Mouse (Mus musculus): ENCODE results near the gene Ncoa7.

Ncoa7 gene

GRCm38 (mm10) chr10:30802681-30803586 lies at the start of gene Ncoa7:
TSS of gene Ncoa7 (minus strand) at chr10:30803326.
- in situ Hi-C loops (cut with MboI; ENCODE audit: low pct_unique_long_range_greater_than_20kb in 1 of 2, low sequenced_read_pairs in 2 of 2, unreplicated experiment in 1 of 2), result loop anchor here (10.0 kb wide), 1 partner anchor 188 kb away; no protein-coding TSS in a partner anchor

DNA sequence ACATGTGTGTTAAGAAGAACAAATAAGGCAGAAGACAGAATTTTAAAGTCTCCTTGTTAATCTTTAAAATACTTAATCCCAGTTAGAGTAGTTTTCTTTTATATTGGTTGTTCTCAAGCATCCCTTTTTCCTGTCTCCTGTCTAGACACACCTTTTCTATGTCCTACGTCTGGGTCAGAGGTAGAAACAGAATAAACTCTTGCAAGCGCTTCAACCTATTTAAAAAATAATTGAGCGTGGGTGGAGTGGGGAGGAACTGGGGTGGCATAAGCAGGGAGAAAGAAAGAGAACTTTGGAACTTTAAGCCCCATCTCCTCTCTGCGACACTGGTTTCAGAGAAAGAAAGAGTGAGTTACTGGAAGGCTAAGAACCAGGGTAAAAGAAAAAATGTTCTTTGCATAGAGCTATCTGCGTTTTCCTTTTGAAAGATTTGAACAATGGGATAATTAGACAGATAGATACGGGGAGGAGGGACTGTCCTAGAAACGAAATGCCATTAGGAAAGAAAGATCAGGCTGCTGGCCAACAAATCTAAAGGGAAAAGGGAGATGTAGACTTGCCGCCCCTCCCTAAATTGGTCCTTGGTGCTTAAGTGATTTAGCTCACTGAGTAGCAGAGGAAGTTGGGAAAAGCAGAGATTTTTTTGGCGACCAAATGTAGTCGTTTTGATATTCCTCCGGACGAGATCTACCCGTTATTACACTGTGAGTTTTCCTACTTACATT lies 42.1 kb upstream of the Ncoa7 start:
- in situ Hi-C loops (cut with MboI; ENCODE audit: low pct_unique_long_range_greater_than_20kb in 1 of 2, low sequenced_read_pairs in 2 of 2, unreplicated experiment in 1 of 2), result loop anchor here (10.0 to 25.0 kb wide), 2 partner anchors 460 to 467 kb away; partner anchors contain the start of gene Hddc2 (in 1 of the 2)

GRCm38 (mm10) chr10:30844191-30845010 lies 41.3 kb upstream of the Ncoa7 start:
- in situ Hi-C loops (cut with MboI; ENCODE audit: low pct_unique_long_range_greater_than_20kb in 1 of 2, low sequenced_read_pairs in 2 of 2, unreplicated experiment in 1 of 2), result loop anchor here (10.0 to 25.0 kb wide), 2 partner anchors 460 to 468 kb away; partner anchors contain the start of gene Hddc2 (in 1 of the 2)

DNA sequence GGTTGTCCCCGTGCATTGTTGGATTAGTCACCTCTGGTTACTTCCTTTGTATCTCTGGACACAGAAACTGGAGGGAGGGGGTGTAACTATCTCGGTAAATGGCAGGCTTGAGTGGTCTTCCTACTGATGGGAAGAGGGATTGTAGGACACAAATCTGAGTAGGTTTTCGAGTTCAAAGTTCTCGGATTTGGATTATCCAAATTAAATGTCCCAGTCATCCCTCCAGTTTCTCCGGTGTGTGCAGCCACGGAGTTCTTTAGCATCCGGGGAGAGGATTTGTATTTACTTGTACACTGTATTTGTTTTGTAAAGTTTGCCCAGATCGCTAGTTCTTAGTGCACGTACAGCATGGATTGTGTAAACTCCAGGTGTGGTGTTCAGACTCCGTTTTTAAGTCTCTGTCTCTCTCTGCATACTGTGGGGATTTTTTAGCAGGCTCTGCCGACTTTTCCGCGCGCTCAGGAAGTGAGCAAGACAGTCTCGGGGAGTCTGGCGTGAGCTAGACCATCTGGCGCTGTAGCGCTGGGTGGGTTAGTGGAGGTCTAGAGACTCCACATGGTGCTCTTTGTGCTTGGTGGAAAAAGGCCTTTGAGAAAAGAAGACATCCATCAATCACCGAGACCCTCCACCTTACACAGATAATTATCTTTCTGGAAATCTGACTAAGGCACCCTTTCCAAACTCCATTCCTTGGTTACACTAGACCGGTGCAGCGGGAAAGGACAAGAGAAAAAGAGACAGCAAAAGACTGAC lies 40.5 kb upstream of the Ncoa7 start:
- in situ Hi-C loops (cut with MboI; ENCODE audit: low pct_unique_long_range_greater_than_20kb in 1 of 2, low sequenced_read_pairs in 2 of 2, unreplicated experiment in 1 of 2), result loop anchor here (10.0 to 25.0 kb wide), 2 partner anchors 461 to 469 kb away; partner anchors contain the start of gene Hddc2 (in 1 of the 2)

- in situ Hi-C loops (cut with MboI; ENCODE audit: low pct_unique_long_range_greater_than_20kb in 1 of 2, low sequenced_read_pairs in 2 of 2, unreplicated experiment in 1 of 2), result loop anchor here (10.0 to 25.0 kb wide), 2 partner anchors 462 to 469 kb away; partner anchors contain the start of gene Hddc2 (in 1 of the 2)
Observed at GRCm38 (mm10) chr10:30842643-30843437, 39.7 kb upstream of the Ncoa7 start, which contains the start of gene Hey2. TSS of gene Hey2 (minus strand) at chr10:30842801.

- in situ Hi-C loops (cut with MboI; ENCODE audit: low pct_unique_long_range_greater_than_20kb in 1 of 2, low sequenced_read_pairs in 2 of 2, unreplicated experiment in 1 of 2), result loop anchor here (10.0 to 25.0 kb wide), 2 partner anchors 463 to 470 kb away; partner anchors contain the start of gene Hddc2 (in 1 of the 2)
Observed at GRCm38 (mm10) chr10:30842228-30842627, 39.1 kb upstream of the Ncoa7 start.

- in situ Hi-C loops (cut with MboI; ENCODE audit: low pct_unique_long_range_greater_than_20kb in 1 of 2, low sequenced_read_pairs in 2 of 2, unreplicated experiment in 1 of 2), result loop anchor here (10.0 to 25.0 kb wide), 2 partner anchors 464 to 471 kb away; partner anchors contain the start of gene Hddc2 (in 1 of the 2)
Observed at GRCm38 (mm10) chr10:30840824-30841223, 37.7 kb upstream of the Ncoa7 start.

DNA sequence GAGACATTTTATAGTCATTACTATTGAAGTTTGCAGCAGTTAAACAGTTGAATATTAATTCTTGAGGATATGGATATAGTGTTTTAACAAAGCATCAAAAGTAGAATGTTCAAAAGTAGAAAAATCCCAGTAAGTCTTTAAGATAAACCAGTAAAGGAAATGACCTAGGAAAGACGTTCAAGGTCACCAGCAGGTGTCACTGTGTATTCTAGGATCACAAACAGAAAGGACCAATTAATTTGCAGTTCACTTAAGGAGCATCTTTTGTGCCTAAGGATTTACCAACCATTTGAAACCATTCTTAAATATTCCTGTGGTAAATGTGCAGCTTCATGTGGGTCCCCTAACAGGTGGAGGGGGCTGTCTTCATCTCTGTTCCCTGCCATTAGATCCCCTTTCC lies 35.1 kb upstream of the Ncoa7 start:
- in situ Hi-C loops (cut with MboI; ENCODE audit: low pct_unique_long_range_greater_than_20kb in 1 of 2, low sequenced_read_pairs in 2 of 2, unreplicated experiment in 1 of 2), result loop anchor here in 1 of 2 experiments (25.0 kb wide), 1 partner anchor 474 kb away; the partner anchor contains the start of gene Hddc2

DNA sequence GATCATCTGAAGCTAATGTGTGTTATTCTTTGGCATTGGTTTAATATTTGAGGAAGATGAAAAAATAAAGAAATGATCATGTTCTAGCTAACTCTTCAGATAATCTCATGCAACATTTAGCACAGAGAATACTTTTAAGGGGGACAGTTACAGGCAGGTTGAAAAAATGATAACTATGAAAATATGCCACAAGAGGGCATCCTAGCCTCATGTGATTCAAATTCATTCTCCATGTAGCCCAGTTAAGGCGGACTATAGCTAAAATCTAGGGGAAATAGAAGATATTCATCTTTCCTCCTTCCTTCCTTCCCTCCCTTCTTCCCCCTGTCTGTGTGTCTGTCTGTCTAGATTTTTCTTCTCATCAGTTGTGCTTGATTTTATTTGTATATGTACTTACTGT lies 21.9 kb upstream of the Ncoa7 start:
- in situ Hi-C loops (cut with MboI; ENCODE audit: low pct_unique_long_range_greater_than_20kb in 1 of 2, low sequenced_read_pairs in 2 of 2, unreplicated experiment in 1 of 2), result loop anchor here in 1 of 2 experiments (25.0 kb wide), 1 partner anchor 487 kb away; the partner anchor contains the start of gene Hddc2

DNA sequence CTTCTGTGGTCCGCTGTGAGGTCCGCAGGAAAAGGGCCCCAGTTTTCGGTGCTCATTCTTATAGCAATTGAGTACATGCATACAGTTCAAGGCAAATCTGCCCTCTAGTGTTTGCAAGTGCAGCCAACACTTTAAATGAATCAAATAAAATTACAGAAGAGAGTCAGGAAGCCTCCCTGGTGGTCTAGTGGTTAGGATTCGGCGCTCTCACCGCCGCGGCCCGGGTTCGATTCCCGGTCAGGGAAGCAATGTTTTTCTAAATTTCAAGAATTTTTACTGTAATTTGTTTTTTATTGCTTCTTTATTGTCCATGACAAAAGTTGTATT lies 7.8 kb upstream of the Ncoa7 start:
- in situ Hi-C loops (cut with MboI; ENCODE audit: low pct_unique_long_range_greater_than_20kb in 1 of 2, low sequenced_read_pairs in 2 of 2, unreplicated experiment in 1 of 2), result no loop called here

DNA sequence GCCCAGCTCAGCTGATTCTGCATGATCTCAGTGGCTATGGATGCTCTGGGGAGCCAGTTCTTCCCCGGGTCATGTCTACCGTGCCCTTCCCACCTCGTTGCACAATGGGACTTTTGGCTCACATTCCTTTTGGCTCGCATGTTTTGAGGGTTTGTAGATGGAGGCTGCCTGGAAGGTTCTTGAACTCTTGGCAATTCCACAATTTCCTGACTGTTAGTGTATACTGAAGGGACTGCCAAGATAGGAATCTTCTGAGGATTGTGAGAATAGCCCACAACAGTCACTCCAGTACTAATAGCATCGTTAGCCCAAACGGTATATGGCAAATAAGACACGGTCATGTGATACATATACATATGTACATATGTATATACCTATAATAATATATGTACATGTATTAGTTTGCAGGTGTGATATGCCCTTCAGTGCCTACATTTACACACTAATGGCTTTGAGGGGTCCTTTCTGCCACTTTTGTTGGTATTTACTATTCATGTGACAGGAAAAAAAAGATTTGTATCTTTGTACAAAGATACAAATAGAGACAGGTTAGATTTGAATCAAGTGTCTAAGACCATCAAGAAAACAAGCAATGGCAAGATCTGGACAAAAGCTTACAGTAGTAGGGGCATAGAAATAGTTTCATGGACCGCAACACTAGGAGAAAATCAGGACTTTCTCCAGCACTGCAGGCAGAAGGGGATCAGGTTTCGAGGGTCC lies 7.3 kb upstream of the Ncoa7 start:
- in situ Hi-C loops (cut with MboI; ENCODE audit: low pct_unique_long_range_greater_than_20kb in 1 of 2, low sequenced_read_pairs in 2 of 2, unreplicated experiment in 1 of 2), result no loop called here

- in situ Hi-C loops (cut with MboI; ENCODE audit: low pct_unique_long_range_greater_than_20kb in 1 of 2, low sequenced_read_pairs in 2 of 2, unreplicated experiment in 1 of 2), result loop anchor here (10.0 kb wide), 1 partner anchor 189 kb away; no protein-coding TSS in a partner anchor
Observed at GRCm38 (mm10) chr10:30803587-30804253, 594 bp upstream of the Ncoa7 start.

DNA sequence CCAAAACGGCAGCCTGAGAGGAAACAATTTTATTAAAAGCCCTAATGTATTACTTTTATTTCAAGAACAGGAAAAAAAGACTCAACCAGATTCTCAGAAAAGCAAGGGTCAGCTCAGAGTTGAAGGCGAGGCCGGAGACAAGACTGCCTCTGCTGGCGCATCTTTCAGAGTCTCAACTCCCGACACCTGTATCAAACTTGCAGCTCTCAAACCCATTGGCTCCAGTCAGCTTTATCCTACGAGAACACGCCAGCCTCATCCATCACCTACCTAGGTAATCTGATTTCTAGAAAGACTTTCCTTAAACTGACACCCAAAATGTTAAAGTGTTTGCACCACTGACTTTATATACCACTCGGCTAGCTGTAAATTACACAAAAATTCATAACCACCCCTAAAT lies 1.1 kb downstream of the Ncoa7 start:
- in situ Hi-C loops (cut with MboI; ENCODE audit: low pct_unique_long_range_greater_than_20kb in 1 of 2, low sequenced_read_pairs in 2 of 2, unreplicated experiment in 1 of 2), result loop anchor here (10.0 kb wide), 1 partner anchor 187 kb away; no protein-coding TSS in a partner anchor

DNA sequence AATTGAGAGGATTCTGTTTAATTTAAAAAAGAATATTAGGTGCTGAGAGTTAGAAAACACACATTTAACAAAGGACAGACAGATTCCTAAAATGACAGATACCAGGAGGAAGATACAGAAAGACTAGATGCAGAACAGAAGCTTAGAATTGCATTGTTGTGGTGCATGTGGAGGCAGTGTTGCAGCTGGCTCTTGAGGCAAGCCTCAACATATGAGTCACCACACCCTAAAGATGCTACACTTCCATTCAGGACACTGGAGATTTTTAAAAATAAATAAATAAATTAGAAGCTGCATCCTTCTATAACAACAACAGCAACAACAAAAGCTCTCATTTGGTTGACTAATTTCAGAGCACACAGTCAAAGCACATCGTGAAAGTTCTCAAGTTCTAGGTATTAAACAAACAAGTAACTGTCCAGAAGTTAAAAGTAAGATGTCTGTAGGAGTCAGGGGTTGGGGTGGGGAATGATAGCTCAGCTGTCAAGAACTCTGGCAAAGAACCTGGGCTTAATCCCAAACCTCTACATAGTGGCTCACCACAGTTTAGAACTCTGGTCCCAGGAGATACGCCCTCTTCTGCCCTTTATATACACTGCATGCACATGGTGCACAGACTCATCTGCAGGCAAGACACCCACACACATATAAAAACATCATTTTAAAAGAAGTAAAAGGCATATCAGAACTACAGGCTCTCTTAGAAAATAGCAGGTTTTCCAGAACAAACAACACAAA lies 3.2 kb downstream of the Ncoa7 start:
- in situ Hi-C loops (cut with MboI; ENCODE audit: low pct_unique_long_range_greater_than_20kb in 1 of 2, low sequenced_read_pairs in 2 of 2, unreplicated experiment in 1 of 2), result loop anchor here (10.0 kb wide), 1 partner anchor 185 kb away; no protein-coding TSS in a partner anchor

Measured in mouse embryonic stem cell (cell line).